Mouse (Mus musculus): ENCODE results near the gene Trim8. TPM values are rescaled to one million over a fixed set of nuclear protein-coding genes. Genes with fewer than 3 reads are reported as not detected.

Gene Trim8
- total and polyA plus RNA-seq, 3 experiments = 4.4 to 24.9 (median 12.0) TPM

- H3K27ac ChIP-seq (ENCODE audit: insufficient read depth, low read depth) = peak overlapping the region; percentile 96
- no peak for DNase-seq (ENCODE audit: extremely low read depth)
- in situ Hi-C loops (cut with MboI; ENCODE audit: low pct_ligation_motif_present, low pct_unique_long_range_greater_than_20kb, low sequenced_read_pairs) (no loop called here), dilution Hi-C loops (cut with MboI; ENCODE audit: extremely low pct_ligation_motif_present, extremely low pct_unique_long_range_greater_than_20kb, low sequenced_read_pairs) (no loop called here)
- TF ChIP-seq NRF1 (IDR thresholded peaks at IDR 0.05; ENCODE audit: low read depth, low read length) = no peak
- TF ChIP-seq CTCF (conservative IDR thresholded peaks at IDR 0.05 in 1 of 2, IDR thresholded peaks at IDR 0.05 in 1 of 2; ENCODE audit: low read depth in 2 of 2, low read length in 2 of 2) = no peak
- TF ChIP-seq JUND (conservative IDR thresholded peaks at IDR 0.05; ENCODE audit: low read depth, low read length) = no peak
- TF ChIP-seq HCFC1 (IDR thresholded peaks at IDR 0.05; ENCODE audit: low read depth, low read length) = no peak
- TF ChIP-seq CHD2 (IDR thresholded peaks at IDR 0.05; ENCODE audit: low read length) = no peak
- TF ChIP-seq SMC3 (IDR thresholded peaks at IDR 0.05; ENCODE audit: low read depth, low read length) = no peak
- TF ChIP-seq TBP (conservative IDR thresholded peaks at IDR 0.05; ENCODE audit: low read depth, low read length) = no peak
- peak; percentile 62 for TF ChIP-seq BHLHE40 (IDR thresholded peaks at IDR 0.05; ENCODE audit: low read depth, low read length)
- TF ChIP-seq ETS1 (conservative IDR thresholded peaks at IDR 0.05; ENCODE audit: low read depth, low read length) = no peak
- no peak for TF ChIP-seq MAX (IDR thresholded peaks at IDR 0.05; ENCODE audit: low read length)
- TF ChIP-seq RAD21 (IDR thresholded peaks at IDR 0.05; ENCODE audit: low read depth, low read length) = no peak
- TF ChIP-seq MEF2A (IDR thresholded peaks at IDR 0.05; ENCODE audit: borderline replicate concordance, low read depth, low read length) = no peak
- no peak for TF ChIP-seq KAT2A (IDR thresholded peaks at IDR 0.05; ENCODE audit: insufficient replicate concordance, low read length)
- TF ChIP-seq SIN3A (IDR thresholded peaks at IDR 0.05; ENCODE audit: low read length) = peak; percentile 25; the same call in 1 of the 2 replicates
- 0 out of 2 replicates have a peak, but pooled peaks have one; percentile 13 for TF ChIP-seq MXI1 (IDR thresholded peaks at IDR 0.05; ENCODE audit: low read depth, low read length)
- TF ChIP-seq USF1 (IDR thresholded peaks at IDR 0.05; ENCODE audit: low read depth, low read length) = no peak
- TF ChIP-seq ZMIZ1 (IDR thresholded peaks at IDR 0.05; ENCODE audit: low read depth, low read length) = 0 out of 2 replicates have a peak, but pooled peaks have one; percentile 25
- no peak for TF ChIP-seq UBTF (IDR thresholded peaks at IDR 0.05; ENCODE audit: low read depth, low read length)
- TF ChIP-seq ZNF384 (IDR thresholded peaks at IDR 0.05; ENCODE audit: low read depth, low read length) = no peak
- no peak for TF ChIP-seq CHD1 (IDR thresholded peaks at IDR 0.05; ENCODE audit: low read depth, low read length)
- no peak for TF ChIP-seq POLR2AphosphoS2 (IDR thresholded peaks at IDR 0.05; ENCODE audit: low read depth, low read length)
- TF ChIP-seq EP300 (IDR thresholded peaks at IDR 0.05; ENCODE audit: low read length) = no peak
- no peak for TF ChIP-seq RCOR1 (conservative IDR thresholded peaks at IDR 0.05; ENCODE audit: low read depth, low read length)
- TF ChIP-seq ZKSCAN1 (IDR thresholded peaks at IDR 0.05; ENCODE audit: borderline replicate concordance, low read depth, low read length) = no peak
- no peak for TF ChIP-seq PAX5 (IDR thresholded peaks at IDR 0.05; ENCODE audit: low read length)
- no peak for TF ChIP-seq IRF4 (IDR thresholded peaks at IDR 0.05; ENCODE audit: low read depth, low read length)
- no peak for TF ChIP-seq USF2 (conservative IDR thresholded peaks at IDR 0.05; ENCODE audit: low read depth, low read length)
- TF ChIP-seq GABPA (IDR thresholded peaks at IDR 0.05; ENCODE audit: insufficient replicate concordance, low read depth, low read length) = no peak
- no peak for TF ChIP-seq ELF1 (IDR thresholded peaks at IDR 0.05; ENCODE audit: low read depth, low read length)
- 0 out of 2 replicates have a peak, but pooled peaks have one; percentile 20 for TF ChIP-seq MAZ (IDR thresholded peaks at IDR 0.05; ENCODE audit: low read depth, low read length)
- no peak for TF ChIP-seq JUN (IDR thresholded peaks at IDR 0.05; ENCODE audit: insufficient read depth, low read depth, low read length)
- no peak for TF ChIP-seq MAFK (IDR thresholded peaks at IDR 0.05; ENCODE audit: insufficient replicate concordance, low read length)
- no peak for TF ChIP-seq E2F4 (IDR thresholded peaks at IDR 0.05; ENCODE audit: insufficient replicate concordance, low read depth, low read length)
- TF ChIP-seq TCF12 (IDR thresholded peaks at IDR 0.05; ENCODE audit: low read depth, low read length) = no peak
- no peak for TF ChIP-seq MYC (IDR thresholded peaks at IDR 0.05; ENCODE audit: low read depth, low read length)
- TF ChIP-seq POLR2A (IDR thresholded peaks at IDR 0.05; ENCODE audit: low read depth, low read length) = no peak
- TF ChIP-seq NELFE (IDR thresholded peaks at IDR 0.05; ENCODE audit: low read depth, low read length) = no peak
- no peak for TF ChIP-seq ZC3H11A (IDR thresholded peaks at IDR 0.05; ENCODE audit: low read depth, low read length)
- H3K36me3 ChIP-seq (replicated peaks in 1 of 2; ENCODE audit: control insufficient read depth in 1 of 2, insufficient read depth in 1 of 2, low read length in 1 of 2) = peaks cover 19 to 55% of the 10 kb centered on the region in 2 experiments
- H3K27me3 ChIP-seq (replicated peaks) = no peaks in the 10 kb centered on the region
- H3K4me3 ChIP-seq (replicated peaks in 1 of 3; ENCODE audit: low read depth in 2 of 3, low read length in 2 of 3, poor library complexity in 1 of 3) = peak overlapping the region; percentile 82 to 93 (median 93)
- peak overlapping the region; percentile 98 for H3K9ac ChIP-seq (ENCODE audit: insufficient read depth, low read depth)
- H3K4me1 ChIP-seq (ENCODE audit: control insufficient read depth in 1 of 2, insufficient read depth in 2 of 2) = peaks cover 20 to 49% of the 10 kb centered on the region in 2 experiments
- H3K4me2 ChIP-seq (ENCODE audit: insufficient read depth, low read depth, poor library complexity, severe bottlenecking) = peak overlapping the region; percentile 82
- H3K9me3 ChIP-seq (replicated peaks; ENCODE audit: low read length) = no peaks in the 10 kb centered on the region
- peaks cover 72% of the 10 kb centered on the region for H3K79me2 ChIP-seq (replicated peaks; ENCODE audit: control insufficient read depth, extremely low read depth, insufficient read depth, poor library complexity, severe bottlenecking)
These were observed 3.4 kb downstream of the Trim8 start for GRCm38 (mm10) chr19:46504822-46505417.
